Mouse (Mus musculus): ENCODE measurements around the gene Cic. TPM values are rescaled to one million over a fixed set of nuclear protein-coding genes. Genes with fewer than 3 reads are reported as not detected.

Gene Cic
- polyA plus RNA-seq, 1 experiment: 292 TPM

GRCm38 (mm10) chr7:25296945-25297453 lies 29.5 kb downstream of the Cic start:
- TF ChIP-seq CTCF (IDR thresholded peaks at IDR 0.05; ENCODE audit: control insufficient read depth, insufficient read depth, low read length) (0 out of 2 replicates have a peak, but pooled peaks have one; percentile 3), POLR2A (IDR thresholded peaks at IDR 0.05; ENCODE audit: borderline replicate concordance, control insufficient read depth, low read depth, low read length) (no peak)
- peak overlapping the region; percentile 77 for H3K4me3 ChIP-seq (replicated peaks; ENCODE audit: control insufficient read depth, low read depth, low read length)
- peaks cover 2% of the 10 kb centered on the region; the same call in 1 of the 2 replicates for H3K4me1 ChIP-seq (ENCODE audit: control insufficient read depth, insufficient read depth, low read length)
- WGBS: 2% methylated on average over 21 of the region's 21 CpGs
- H3K27ac ChIP-seq (ENCODE audit: control insufficient read depth, insufficient read depth, low read depth, low read length, poor library complexity): peak overlapping the region; percentile 92

DNA sequence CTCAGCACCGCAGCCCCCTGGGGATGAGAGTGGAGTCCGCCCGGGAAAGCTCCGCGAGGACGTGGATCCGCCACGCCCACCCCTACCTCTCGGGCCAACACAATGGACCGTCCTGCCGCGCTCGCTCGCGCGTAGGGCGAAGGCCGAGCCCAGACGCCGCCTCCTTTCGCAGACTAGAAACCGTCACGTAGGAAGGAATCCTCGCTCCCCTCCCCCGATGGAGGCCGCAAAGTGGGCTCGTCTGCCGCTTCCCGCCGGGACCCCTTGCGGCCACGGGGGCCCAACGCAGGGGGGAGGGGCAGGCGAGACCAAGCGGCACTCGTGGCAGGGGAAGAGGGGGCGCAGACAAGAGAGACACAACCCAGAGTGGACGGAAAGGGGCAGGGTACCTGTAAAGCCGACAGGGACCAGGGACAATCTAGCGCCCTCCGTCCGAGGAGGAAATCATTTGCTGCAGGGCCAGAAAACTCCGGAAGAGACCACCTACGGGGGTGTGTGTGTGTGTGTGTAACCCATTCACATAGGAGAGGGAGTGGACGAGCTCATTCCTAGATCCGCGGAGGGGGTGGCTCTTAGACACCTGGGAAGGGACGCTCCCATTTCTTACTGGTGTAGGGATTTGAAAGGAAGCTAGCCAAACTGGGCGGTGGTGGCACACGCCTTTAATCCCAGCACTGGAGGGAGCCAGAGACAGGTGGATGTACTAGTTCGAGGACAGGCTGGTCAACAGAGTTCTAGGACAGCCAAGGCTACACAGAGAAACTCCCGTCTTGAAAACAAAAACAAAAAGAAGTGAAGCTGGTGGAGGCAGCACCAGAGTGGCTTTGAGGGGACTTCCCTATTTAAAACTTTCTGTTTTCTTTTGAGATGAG lies 30.2 kb downstream of the Cic start, which contains the start of gene Pafah1b3:
Gene Pafah1b3 (minus strand): TSS at position 533 of the 872 bp plus-strand sequence.
- TF ChIP-seq CTCF (IDR thresholded peaks at IDR 0.05; ENCODE audit: control insufficient read depth, insufficient read depth, low read length) (no peak), POLR2A (IDR thresholded peaks at IDR 0.05; ENCODE audit: borderline replicate concordance, control insufficient read depth, low read depth, low read length) (0 out of 2 replicates have a peak, but pooled peaks have one; percentile 20)
- Histone ChIP-seq H3K4me3 (replicated peaks; ENCODE audit: control insufficient read depth, low read depth, low read length) (peak within 1 kb of the TSS; percentile 77), H3K27ac (ENCODE audit: control insufficient read depth, insufficient read depth, low read depth, low read length, poor library complexity) (peak within 1 kb of the TSS; percentile 92), H3K4me1 (ENCODE audit: control insufficient read depth, insufficient read depth, low read length) (peaks cover 2% of the 10 kb centered on the region; the same call in 1 of the 2 replicates)
- WGBS: under 1% methylated on average over 52 of the region's 52 CpGs

GRCm38 (mm10) chr7:25301063-25301462 lies 33.6 kb downstream of the Cic start, which contains the start of gene Prr19:
Gene Prr19 (plus strand): TSS chr7:25301411.
- no peak for TF ChIP-seq CTCF (IDR thresholded peaks at IDR 0.05; ENCODE audit: control insufficient read depth, insufficient read depth, low read length)
- H3K4me1 ChIP-seq (ENCODE audit: control insufficient read depth, insufficient read depth, low read length): peaks cover under 1% of the 10 kb centered on the region; the same call in 1 of the 2 replicates
- H3K27ac ChIP-seq (ENCODE audit: control insufficient read depth, insufficient read depth, low read depth, low read length, poor library complexity): no peak within 1 kb of the TSS
- 71% methylated on average over 19 of the region's 19 CpGs for WGBS
- no peak within 1 kb of the TSS for H3K4me3 ChIP-seq (replicated peaks; ENCODE audit: control insufficient read depth, low read depth, low read length)

GRCm38 (mm10) chr7:25303003-25303684 lies 35.6 kb downstream of the Cic start:
- WGBS: 63% methylated on average over 9 of the region's 9 CpGs
- Histone ChIP-seq H3K4me1 (ENCODE audit: control insufficient read depth, insufficient read depth, low read length) (no peaks in the 10 kb centered on the region), H3K4me3 (replicated peaks; ENCODE audit: control insufficient read depth, low read depth, low read length) (no peak overlapping the region), H3K27ac (ENCODE audit: control insufficient read depth, insufficient read depth, low read depth, low read length, poor library complexity) (no peak overlapping the region)
- TF ChIP-seq POLR2A (IDR thresholded peaks at IDR 0.05; ENCODE audit: borderline replicate concordance, control insufficient read depth, low read depth, low read length): no peak
- no peak for TF ChIP-seq CTCF (IDR thresholded peaks at IDR 0.05; ENCODE audit: control insufficient read depth, insufficient read depth, low read length)

DNA sequence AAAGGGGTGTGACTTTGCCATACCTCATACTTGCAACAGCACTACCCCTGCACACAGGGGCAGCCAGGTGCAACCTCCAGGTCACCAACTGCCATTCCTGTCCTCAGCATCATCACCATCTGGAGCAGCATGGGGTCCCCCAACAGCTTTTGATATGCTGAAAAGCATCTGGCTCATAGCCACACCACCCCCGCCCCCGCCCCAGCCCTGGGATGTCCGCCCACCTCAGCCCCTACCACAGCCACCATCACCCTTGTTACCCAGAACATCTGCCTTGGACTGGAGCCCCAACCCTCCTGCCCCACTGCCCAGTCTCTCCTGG lies 36.1 kb downstream of the Cic start:
- 78% methylated on average over 3 of the region's 3 CpGs for WGBS
- no peak overlapping the region for H3K27ac ChIP-seq (ENCODE audit: control insufficient read depth, insufficient read depth, low read depth, low read length, poor library complexity)
- no peaks in the 10 kb centered on the region for H3K4me1 ChIP-seq (ENCODE audit: control insufficient read depth, insufficient read depth, low read length)
- TF ChIP-seq POLR2A (IDR thresholded peaks at IDR 0.05; ENCODE audit: borderline replicate concordance, control insufficient read depth, low read depth, low read length) (no peak), CTCF (IDR thresholded peaks at IDR 0.05; ENCODE audit: control insufficient read depth, insufficient read depth, low read length) (no peak)
- H3K4me3 ChIP-seq (replicated peaks; ENCODE audit: control insufficient read depth, low read depth, low read length): no peak overlapping the region

- TF ChIP-seq POLR2A (IDR thresholded peaks at IDR 0.05; ENCODE audit: borderline replicate concordance, control insufficient read depth, low read depth, low read length): no peak
- no peak for TF ChIP-seq CTCF (IDR thresholded peaks at IDR 0.05; ENCODE audit: control insufficient read depth, insufficient read depth, low read length)
- Histone ChIP-seq H3K27ac (ENCODE audit: control insufficient read depth, insufficient read depth, low read depth, low read length, poor library complexity) (no peak overlapping the region), H3K4me3 (replicated peaks; ENCODE audit: control insufficient read depth, low read depth, low read length) (no peak overlapping the region), H3K4me1 (ENCODE audit: control insufficient read depth, insufficient read depth, low read length) (no peaks in the 10 kb centered on the region)
- WGBS: 0% methylated on average over 2 of the region's 2 CpGs
These were observed 38.0 kb downstream of the Cic start for GRCm38 (mm10) chr7:25305481-25305880.

DNA sequence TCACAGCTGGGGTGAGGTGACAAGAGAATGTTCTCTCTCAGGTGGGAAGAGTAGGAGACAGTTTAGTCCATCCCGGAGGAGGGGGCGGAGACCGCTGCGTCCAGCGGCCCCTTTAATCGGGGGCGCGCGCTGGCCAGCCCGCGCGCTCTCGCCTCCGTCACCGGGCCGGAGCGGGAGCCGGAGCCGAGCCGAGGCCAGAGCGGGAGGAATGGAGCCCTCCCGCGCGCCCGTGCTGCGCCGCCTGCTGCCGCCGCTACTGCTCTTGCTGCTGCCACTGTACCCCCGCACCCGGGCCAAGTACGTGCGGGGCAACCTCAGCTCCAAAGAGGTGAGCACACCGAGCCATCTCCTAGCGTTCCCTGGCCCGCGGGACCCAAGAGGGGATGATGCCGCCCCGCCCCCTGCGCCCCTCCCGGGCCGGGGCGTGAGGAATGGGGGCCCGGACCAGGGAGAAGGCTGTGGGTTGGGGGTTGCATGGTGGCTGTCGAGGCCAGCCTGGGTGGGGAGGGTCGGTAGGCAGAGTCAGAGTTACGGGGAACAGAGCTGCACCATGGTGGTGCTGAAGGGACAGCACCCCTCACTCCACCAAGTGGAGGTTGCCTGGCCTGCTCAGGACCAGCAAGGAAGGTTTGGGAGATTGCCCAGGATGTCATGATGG lies 38.6 kb downstream of the Cic start, which contains the start of gene Tmem145:
Gene Tmem145 (plus strand): TSS at position 151 of the 658 bp plus-strand sequence.
- no peak within 1 kb of the TSS for H3K4me3 ChIP-seq (replicated peaks; ENCODE audit: control insufficient read depth, low read depth, low read length)
- under 1% methylated on average over 47 of the region's 47 CpGs for WGBS
- TF ChIP-seq POLR2A (IDR thresholded peaks at IDR 0.05; ENCODE audit: borderline replicate concordance, control insufficient read depth, low read depth, low read length) (no peak), CTCF (IDR thresholded peaks at IDR 0.05; ENCODE audit: control insufficient read depth, insufficient read depth, low read length) (no peak)
- H3K27ac ChIP-seq (ENCODE audit: control insufficient read depth, insufficient read depth, low read depth, low read length, poor library complexity): no peak within 1 kb of the TSS; the same call in 1 of the 2 replicates
- no peaks in the 10 kb centered on the region for H3K4me1 ChIP-seq (ENCODE audit: control insufficient read depth, insufficient read depth, low read length)
